Mouse (Mus musculus): Measurements from ENCODE around the gene Ccdc34. TPM values are rescaled to one million over a fixed set of nuclear protein-coding genes. Genes with fewer than 3 reads are reported as not detected.

Gene Ccdc34
- total RNA-seq, 2 experiments from 2014 or later: 2.5 to 3.2 TPM

GRCm38 (mm10) chr2:110005596-110006239 lies 11.9 kb upstream of the Ccdc34 start:
- intact Hi-C loops (cut with DNase I): no loop called here
- Histone ChIP-seq H3K4me3 (no peak overlapping the region), H3K27ac (no peak overlapping the region)
- DNase-seq: no peak
- no peak for TF ChIP-seq CTCF (IDR thresholded peaks at IDR 0.05)

GRCm38 (mm10) chr2:110007423-110008267 lies 10.0 kb upstream of the Ccdc34 start:
- TF ChIP-seq CTCF (IDR thresholded peaks at IDR 0.05): no peak
- intact Hi-C loops (cut with DNase I): no loop called here
- Histone ChIP-seq H3K27ac (no peak overlapping the region), H3K4me3 (no peak overlapping the region)
- DNase-seq: no peak

- no peak for DNase-seq
- Histone ChIP-seq H3K4me3 (no peak overlapping the region), H3K27ac (no peak overlapping the region)
- TF ChIP-seq CTCF (IDR thresholded peaks at IDR 0.05): no peak
- intact Hi-C loops (cut with DNase I): no loop called here
Measured at GRCm38 (mm10) chr2:110009449-110009848, 8.2 kb upstream of the Ccdc34 start.

GRCm38 (mm10) chr2:110012184-110012725 lies 5.4 kb upstream of the Ccdc34 start:
- Histone ChIP-seq H3K27ac (no peak overlapping the region), H3K4me3 (no peak overlapping the region)
- DNase-seq: no peak
- intact Hi-C loops (cut with DNase I): no loop called here
- no peak for TF ChIP-seq CTCF (IDR thresholded peaks at IDR 0.05)

- no peak for TF ChIP-seq CTCF (IDR thresholded peaks at IDR 0.05)
- Histone ChIP-seq H3K4me3 (peak overlapping the region; percentile 88), H3K27ac (peak overlapping the region; percentile 82; the same call in 1 of the 2 replicates)
- intact Hi-C loops (cut with DNase I): no loop called here
- DNase-seq: no peak
Measured at GRCm38 (mm10) chr2:110017087-110017486, 530 bp upstream of the Ccdc34 start.

DNA sequence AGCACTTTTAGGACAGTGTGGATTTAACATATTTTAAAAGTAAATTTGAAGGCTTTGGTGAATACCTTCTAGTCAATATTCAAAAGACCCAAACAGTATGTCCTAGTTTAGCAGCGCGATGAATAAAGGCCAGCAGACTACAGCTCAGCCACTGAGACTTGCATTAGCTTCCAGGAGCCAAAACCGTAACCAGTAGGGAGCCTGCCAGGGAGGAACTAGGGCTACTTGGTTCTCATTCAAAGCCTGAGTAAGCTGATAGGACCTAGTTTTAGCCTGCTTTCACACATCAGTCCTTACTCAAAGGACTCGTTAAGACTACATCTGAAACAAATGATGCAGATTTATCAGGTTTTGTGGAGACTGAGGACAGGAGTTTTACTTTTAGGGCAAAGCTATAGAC lies 2.0 kb downstream of the Ccdc34 start:
- intact Hi-C loops (cut with DNase I): loop anchor here (2.0 kb wide), 1 partner anchor 103 kb away; the partner anchor contains the start of gene Lgr4
- peak overlapping the region; percentile 5 for H3K27ac ChIP-seq
- peak overlapping the region; percentile 17 for H3K4me3 ChIP-seq
- DNase-seq: peak; percentile 75
- no peak for TF ChIP-seq CTCF (IDR thresholded peaks at IDR 0.05)

DNA sequence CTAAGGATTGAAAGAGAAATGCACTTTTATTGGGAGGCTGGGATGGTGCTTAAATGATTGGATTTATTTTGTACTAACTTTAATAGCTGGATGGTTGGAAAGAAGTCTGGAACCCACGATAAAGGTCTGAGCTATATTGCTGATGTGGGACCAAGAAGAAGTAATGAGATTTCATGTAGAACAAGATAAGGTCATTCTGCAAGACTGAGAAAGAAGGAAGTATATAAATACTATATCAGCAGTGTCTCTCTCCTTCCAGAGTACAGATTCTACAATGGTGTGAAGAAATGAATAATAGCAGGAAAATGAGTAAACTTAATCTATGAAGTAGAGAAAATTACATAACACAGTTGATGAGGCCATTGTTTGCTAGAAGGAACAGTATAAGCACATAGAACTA lies 2.8 kb downstream of the Ccdc34 start:
- no peak for DNase-seq
- no peak for TF ChIP-seq CTCF (IDR thresholded peaks at IDR 0.05)
- intact Hi-C loops (cut with DNase I): no loop called here
- H3K4me3 ChIP-seq: no peak overlapping the region
- H3K27ac ChIP-seq: 0 out of 2 replicates have a peak overlapping the region, but pooled peaks have one; percentile 5

DNA sequence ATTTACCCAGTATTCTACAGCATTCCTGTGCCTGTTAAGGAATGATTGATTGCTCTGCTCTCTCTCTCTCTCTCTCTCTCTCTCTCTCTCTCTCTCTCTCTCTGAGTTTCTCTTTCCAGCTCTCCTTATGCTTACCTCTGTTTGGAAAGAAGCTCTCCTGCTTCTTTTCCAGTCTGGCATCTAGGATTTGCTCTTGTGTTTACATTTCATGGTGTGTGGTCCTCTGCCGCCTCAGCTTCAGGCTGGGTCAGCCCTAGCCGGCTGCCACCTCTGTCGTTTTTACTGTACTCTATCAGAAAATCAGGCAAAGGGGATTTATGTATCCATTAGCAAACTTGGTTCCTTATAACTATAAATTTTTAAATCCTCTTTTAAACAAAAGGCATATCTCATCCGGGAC lies 18.6 kb downstream of the Ccdc34 start:
- Histone ChIP-seq H3K27ac (no peak overlapping the region), H3K4me3 (no peak overlapping the region)
- no peak for TF ChIP-seq CTCF (IDR thresholded peaks at IDR 0.05)
- no peak for DNase-seq
- intact Hi-C loops (cut with DNase I): no loop called here

- TF ChIP-seq CTCF (IDR thresholded peaks at IDR 0.05): no peak
- Histone ChIP-seq H3K4me3 (no peak overlapping the region), H3K27ac (no peak overlapping the region)
- no peak for DNase-seq
- intact Hi-C loops (cut with DNase I): no loop called here
Measured at GRCm38 (mm10) chr2:110036665-110037064, 19.0 kb downstream of the Ccdc34 start.

GRCm38 (mm10) chr2:110037221-110037620 lies 19.6 kb downstream of the Ccdc34 start:
- Histone ChIP-seq H3K27ac (no peak overlapping the region), H3K4me3 (no peak overlapping the region)
- no peak for TF ChIP-seq CTCF (IDR thresholded peaks at IDR 0.05)
- no peak for DNase-seq
- intact Hi-C loops (cut with DNase I): no loop called here

DNA sequence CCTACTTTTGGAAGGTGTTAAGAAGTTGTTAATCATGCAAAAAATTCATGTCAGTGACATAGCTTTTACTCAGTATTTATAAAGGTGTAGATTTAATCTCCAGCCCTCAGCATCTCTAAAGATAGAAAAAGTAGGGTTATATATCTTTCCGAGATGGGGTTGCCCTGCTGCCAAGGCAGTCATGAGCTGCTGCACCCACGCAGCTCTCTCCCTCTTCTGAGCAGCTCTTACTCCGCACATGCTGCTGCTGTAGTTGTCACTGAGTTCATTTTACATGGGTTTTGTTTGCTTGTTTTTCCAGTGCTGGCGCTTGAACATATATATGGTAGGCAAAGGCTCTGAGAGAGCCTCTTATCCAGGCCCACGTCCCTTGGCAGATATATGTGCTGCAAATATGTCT lies 20.7 kb downstream of the Ccdc34 start:
- no peak for TF ChIP-seq CTCF (IDR thresholded peaks at IDR 0.05)
- H3K27ac ChIP-seq: 0 out of 2 replicates have a peak overlapping the region, but pooled peaks have one; percentile 52
- H3K4me3 ChIP-seq: peak overlapping the region; percentile 16
- intact Hi-C loops (cut with DNase I): no loop called here
- DNase-seq: peak; percentile 24

GRCm38 (mm10) chr2:110042861-110043760 lies 25.5 kb downstream of the Ccdc34 start:
- DNase-seq: no peak
- intact Hi-C loops (cut with DNase I): no loop called here
- no peak overlapping the region for H3K27ac ChIP-seq
- TF ChIP-seq CTCF (IDR thresholded peaks at IDR 0.05): no peak
- no peak overlapping the region for H3K4me3 ChIP-seq

Data from gastrocnemius, adult 2 months (tissue).